Mouse (Mus musculus): ENCODE data around the gene Clec10a.

DNA sequence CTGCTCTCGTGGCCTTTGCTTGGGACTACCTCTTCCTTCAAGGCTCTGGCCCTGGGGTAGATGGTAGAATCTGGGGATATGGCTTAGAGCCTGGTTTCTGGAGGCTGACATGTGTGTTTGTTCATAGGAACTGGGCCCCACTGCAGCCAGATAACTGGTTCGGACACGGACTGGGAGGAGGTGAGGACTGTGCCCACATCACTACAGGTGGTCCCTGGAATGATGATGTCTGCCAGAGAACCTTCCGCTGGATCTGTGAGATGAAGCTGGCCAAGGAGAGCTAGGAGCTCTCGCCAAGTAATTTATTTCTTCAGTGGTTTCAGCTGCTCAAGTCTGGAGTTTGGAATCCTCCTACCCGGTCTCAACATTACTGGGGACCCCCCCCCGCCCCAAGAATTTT is 14.3 kb downstream of the Clec10a start:
- no peak for TF ChIP-seq CTCF (IDR thresholded peaks at IDR 0.05; ENCODE audit: low read depth)
- TF ChIP-seq EP300 (optimal IDR thresholded peaks at IDR 0.05): no peak

Measured in stomach, postnatal 0 days (tissue).